Mouse (Mus musculus) erythroid progenitor cell, adult 5-6 weeks (primary cell): ENCODE results near the gene Nefh. TPM values are rescaled to one million over a fixed set of nuclear protein-coding genes. Genes with fewer than 3 reads are reported as not detected.

Source experiments
- ATAC-seq: replicated peaks from 2 replicates; pipeline ENCODE4 v1.8.0; 2016; ENCODE audit warnings: moderate number of reproducible peaks, mild to moderate bottlenecking, moderate TSS enrichment, inconsistent platforms; ENCODE audit not compliant: poor library complexity, low FRiP score, severe bottlenecking
- total RNA-seq, 2 experiments: library from RNA; stranded (forward) in 1 of 2; stranded (reverse) in 1 of 2; fragments of 150-400 nt in 1 of 2; fragments of 186-747, 209-891 nt in 1 of 2; gene quantifications; 2 replicates each; pipeline versions ENCODE4 v1.2.3 to v1.2.4; 2015 to 2017; ENCODE audit warnings: low replicate concordance in 2 of 2

The Nefh gene
- total RNA-seq (2015; ENCODE audit: low replicate concordance) (not detected in 2 replicates), total RNA-seq (2017; ENCODE audit: low replicate concordance) (0.39 and 0.98 TPM in 2 replicates)

- ATAC-seq, result no peak
Measured at GRCm38 (mm10) chr11:4947813-4948174, at the start of gene Nefh. Gene Nefh (minus strand): TSS chr11:4948064.

- no peak for ATAC-seq
Measured at GRCm38 (mm10) chr11:4996621-4997199, 48.8 kb upstream of the Nefh start.

GRCm38 (mm10) chr11:4995676-4996075 lies 47.8 kb upstream of the Nefh start:
- no peak for ATAC-seq

GRCm38 (mm10) chr11:4992471-4992870 lies 44.6 kb upstream of the Nefh start:
- ATAC-seq, result no peak

- ATAC-seq, result no peak
Measured at GRCm38 (mm10) chr11:4989187-4989586, 41.3 kb upstream of the Nefh start.

GRCm38 (mm10) chr11:4987487-4987852 lies 39.6 kb upstream of the Nefh start:
- peak; percentile 1; the same call in 1 of the 2 replicates for ATAC-seq

GRCm38 (mm10) chr11:4986695-4987486 lies 39.0 kb upstream of the Nefh start, which contains the start of gene Ap1b1:
Gene Ap1b1 (plus strand): TSS chr11:4986824.
- ATAC-seq, result peak; percentile 94

- ATAC-seq, result no peak
Measured at GRCm38 (mm10) chr11:4984799-4985198, 36.9 kb upstream of the Nefh start.

- 0 out of 2 replicates have a peak, but pooled peaks have one; percentile 57 for ATAC-seq
Measured at GRCm38 (mm10) chr11:4984249-4984648, 36.4 kb upstream of the Nefh start.

- ATAC-seq, result no peak
Measured at GRCm38 (mm10) chr11:4983538-4983937, 35.7 kb upstream of the Nefh start.

- ATAC-seq, result no peak
Measured at GRCm38 (mm10) chr11:4983010-4983409, 35.1 kb upstream of the Nefh start.

GRCm38 (mm10) chr11:4975623-4976022 lies 27.8 kb upstream of the Nefh start:
- ATAC-seq, result peak; percentile 58

GRCm38 (mm10) chr11:4974376-4975122 lies 26.7 kb upstream of the Nefh start:
- no peak for ATAC-seq

GRCm38 (mm10) chr11:4973871-4974256 lies 26.0 kb upstream of the Nefh start:
- no peak for ATAC-seq

GRCm38 (mm10) chr11:4972967-4973870 lies 25.4 kb upstream of the Nefh start:
- ATAC-seq, result peak; percentile 90

GRCm38 (mm10) chr11:4968376-4968775 lies 20.5 kb upstream of the Nefh start:
- ATAC-seq, result no peak

- peak; percentile 82 for ATAC-seq
Measured at GRCm38 (mm10) chr11:4967549-4967948, 19.7 kb upstream of the Nefh start.

- ATAC-seq, result peak; percentile 75
Measured at GRCm38 (mm10) chr11:4966888-4967287, 19.0 kb upstream of the Nefh start.

GRCm38 (mm10) chr11:4966325-4966724 lies 18.5 kb upstream of the Nefh start:
- no peak for ATAC-seq
